Mouse (Mus musculus): ENCODE measurements at regions not wholly inside any gene's neighbourhood (a gene's known extent, or its start where the extent isn't known, plus 50 kb on each side); places are given as distances from the start of the nearest gene placed in this dataset.

GRCm38 (mm10) chr4:8920306-8920705, 681.5 kb upstream of the Car8 start:
- no peak for DNase-seq (ENCODE audit: low spot score in 2 of 2)

- DNase-seq (ENCODE audit: low spot score in 2 of 2) = no peak
Measured at GRCm38 (mm10) chr4:8919366-8919984, 680.6 kb upstream of the Car8 start.
